Mouse (Mus musculus): Measurements from ENCODE around the gene Hoxa13.

The Hoxa13 gene

GRCm38 (mm10) chr6:52209685-52210046 is 51.0 kb downstream of the Hoxa13 start:
- no peak for DNase-seq (ENCODE audit: low read depth, low spot score)

- DNase-seq (ENCODE audit: low read depth, low spot score), result no peak
Measured at GRCm38 (mm10) chr6:52208868-52209684, 51.6 kb downstream of the Hoxa13 start.

- no peak for DNase-seq (ENCODE audit: low read depth, low spot score)
Measured at GRCm38 (mm10) chr6:52208072-52208867, 52.4 kb downstream of the Hoxa13 start, which contains the start of gene Hoxa6. Hoxa6 (minus strand) TSS chr6:52208722.
